ENCODE assay signal across 8 mouse cellular contexts in genomic region chr17:10744709-10745461, GRCm38 (mm10).
A peak's percentile ranks its signal among the peaks of the same experiment; 100 is the strongest.
DNase-seq lines count a peak whose midpoint lies in the region; ATAC-seq and TF ChIP-seq lines count a peak whose summit lies in the region.

No protein-coding gene starts in this region.

- 28% methylated on average over 4 of the region's 4 CpGs for WGBS in heart, embryonic 15.5 days
- 46% methylated on average over 4 of the region's 4 CpGs for WGBS in liver, postnatal 0 days (ENCODE audit: insufficient replicate concordance)
- 3% methylated on average over 4 of the region's 4 CpGs for WGBS in neural tube, embryonic 15.5 days

- no peak overlapping the region for H3K4me3 ChIP-seq in heart, embryonic 15.5 days
- H3K4me3 ChIP-seq in liver, postnatal 0 days (ENCODE audit: low read depth, low read length), result no peak overlapping the region
- H3K4me3 ChIP-seq in neural tube, embryonic 15.5 days (replicated peaks), result no peak overlapping the region

- no peak for TF ChIP-seq EP300 in liver, postnatal 0 days (IDR thresholded peaks at IDR 0.05; ENCODE audit: low read depth)

- H3K9me3 ChIP-seq in heart, embryonic 15.5 days (replicated peaks), result no peaks in the 10 kb centered on the region
- no peaks in the 10 kb centered on the region for H3K9me3 ChIP-seq in liver, postnatal 0 days (ENCODE audit: low read length)
- H3K9me3 ChIP-seq in neural tube, embryonic 15.5 days (replicated peaks), result no peaks in the 10 kb centered on the region

- peak; percentile 39 for DNase-seq in 3134 (ENCODE audit: extremely low read depth, insufficient read length, low spot score)
- DNase-seq in adrenal gland, postnatal 36 days, result peak; percentile 67 to 81
- peak; percentile 56 for DNase-seq in fibroblast of lung, adult 2 months (ENCODE audit: low read depth)
- peak; percentile 73 for DNase-seq in kidney, postnatal 14 days
- peak; percentile 21 for DNase-seq in liver, postnatal 0 days
- DNase-seq in B cell, adult 2 months, result no peak

- H3K27ac ChIP-seq in heart, embryonic 15.5 days, result no peak overlapping the region
- no peak overlapping the region for H3K27ac ChIP-seq in liver, postnatal 0 days (ENCODE audit: low read depth)
- peak overlapping the region; percentile 73 for H3K27ac ChIP-seq in neural tube, embryonic 15.5 days (replicated peaks)

- H3K4me2 ChIP-seq in heart, embryonic 15.5 days, result no peak overlapping the region
- H3K4me2 ChIP-seq in liver, postnatal 0 days (ENCODE audit: low read depth, low read length), result no peak overlapping the region
- H3K4me2 ChIP-seq in neural tube, embryonic 15.5 days, result no peak overlapping the region

- peaks cover 6% of the 10 kb centered on the region for H3K4me1 ChIP-seq in heart, embryonic 15.5 days (replicated peaks)
- no peaks in the 10 kb centered on the region; the same call in 1 of the 2 replicates for H3K4me1 ChIP-seq in liver, postnatal 0 days (ENCODE audit: insufficient read depth)
- peaks cover 10% of the 10 kb centered on the region for H3K4me1 ChIP-seq in neural tube, embryonic 15.5 days

- no peak for ATAC-seq in heart, embryonic 15.5 days (replicated peaks; ENCODE audit: insufficient number of reproducible peaks, insufficient read depth, low FRiP score, low read depth)
- no peak for ATAC-seq in liver, postnatal 0 days
- ATAC-seq in neural tube, embryonic 15.5 days (ENCODE audit: low FRiP score), result peak; percentile 89

- TF ChIP-seq CTCF in liver, postnatal 0 days (IDR thresholded peaks at IDR 0.05; ENCODE audit: low read depth), result peak; percentile 71

- peak overlapping the region; percentile 1; the same call in 1 of the 2 replicates for H3K9ac ChIP-seq in heart, embryonic 15.5 days
- no peak overlapping the region for H3K9ac ChIP-seq in liver, postnatal 0 days (replicated peaks)
- no peak overlapping the region for H3K9ac ChIP-seq in neural tube, embryonic 15.5 days (replicated peaks)

- H3K27me3 ChIP-seq in heart, embryonic 15.5 days, result no peaks in the 10 kb centered on the region
- no peaks in the 10 kb centered on the region for H3K27me3 ChIP-seq in liver, postnatal 0 days (ENCODE audit: insufficient read depth, low read length)
- H3K27me3 ChIP-seq in neural tube, embryonic 15.5 days (replicated peaks), result no peaks in the 10 kb centered on the region

- H3K36me3 ChIP-seq in heart, embryonic 15.5 days, result no peaks in the 10 kb centered on the region
- no peaks in the 10 kb centered on the region for H3K36me3 ChIP-seq in liver, postnatal 0 days (replicated peaks; ENCODE audit: insufficient read depth, low read length)
- H3K36me3 ChIP-seq in neural tube, embryonic 15.5 days, result no peaks in the 10 kb centered on the region

Comparison
In these comparisons a context has a peak if more than half of its experiments do, and no peak if none do; other contexts are left out.
1. DNase-seq: peak in 3134 (single experiment), adrenal gland, postnatal 36 days (2 of 2), fibroblast of lung, adult 2 months (single experiment), kidney, postnatal 14 days (single experiment) and liver, postnatal 0 days (single experiment); none in B cell, adult 2 months (0 of 2).